40 mouse cellular contexts compared by ENCODE assay signal in genomic region chr6:90321811-90322210, GRCm38 (mm10). TPM values are rescaled to one million over a fixed set of nuclear protein-coding genes. Genes with fewer than 3 reads are reported as not detected.
DNase-seq lines count a peak whose midpoint lies in the region; ATAC-seq and TF ChIP-seq lines count a peak whose summit lies in the region.
"Had no signal": no experiment of that assay in that cellular context is flagged by ENCODE, and none has a peak within 500 bp of the region (broad histone marks: within the 10 kb centered on the region; RNA-seq: fewer than 3 reads in every experiment).

No protein-coding gene starts in this region.

- peak overlapping the region; percentile 36 for H3K9ac ChIP-seq in liver, adult 2 months (ENCODE audit: low read depth, low read length)
- no peak overlapping the region for H3K9ac ChIP-seq in liver, embryonic 13.5 days
- H3K9ac ChIP-seq: embryonic facial prominence, embryonic 15.5 days; heart, embryonic 12.5 days; hindbrain, embryonic 14.5 days; liver, embryonic 14.5 days; midbrain, embryonic 12.5 days; neural tube, embryonic 13.5 days; stomach, embryonic 15.5 days had no signal

- ATAC-seq in liver, embryonic 13.5 days (ENCODE audit: low read depth), result no peak
- ATAC-seq: CD4-positive, CD25-positive, alpha-beta regulatory T cell, adult 4 months; forebrain, embryonic 14.5 days; inflammation-experienced regulatory T-cells, adult 6 months had no signal

- H3K27me3 ChIP-seq in liver, adult 2 months (ENCODE audit: control insufficient read depth, insufficient read depth, low read length), result no peaks in the 10 kb centered on the region
- 0 out of 2 replicates have a peak, but pooled peaks cover 6% of the 10 kb centered on the region for H3K27me3 ChIP-seq in liver, embryonic 13.5 days
- no peaks in the 10 kb centered on the region for H3K27me3 ChIP-seq in myocyte (ENCODE audit: control insufficient read depth, insufficient read depth, insufficient read length)
- H3K27me3 ChIP-seq: stomach, embryonic 15.5 days had no signal

- H3K4me2 ChIP-seq in liver, embryonic 13.5 days, result no peak overlapping the region
- H3K4me2 ChIP-seq in myocyte (ENCODE audit: low read depth), result peak overlapping the region; percentile 52
- H3K4me2 ChIP-seq: embryonic facial prominence, embryonic 15.5 days; heart, embryonic 12.5 days; hindbrain, embryonic 14.5 days; midbrain, embryonic 12.5 days; neural tube, embryonic 13.5 days; stomach, embryonic 15.5 days had no signal

- peaks cover 44% of the 10 kb centered on the region for H3K4me1 ChIP-seq in liver, adult 2 months (ENCODE audit: control insufficient read depth, insufficient read depth, low read length)
- peaks cover 32% of the 10 kb centered on the region for H3K4me1 ChIP-seq in liver, embryonic 13.5 days (replicated peaks)

- peaks cover 3% of the 10 kb centered on the region for H3K36me3 ChIP-seq in liver, adult 2 months (ENCODE audit: control insufficient read depth, insufficient read depth, low read length)
- H3K36me3 ChIP-seq in liver, embryonic 13.5 days, result no peaks in the 10 kb centered on the region
- H3K36me3 ChIP-seq in myocyte (ENCODE audit: control insufficient read depth, insufficient read depth), result no peaks in the 10 kb centered on the region
- H3K36me3 ChIP-seq: embryonic facial prominence, embryonic 10.5 days; embryonic facial prominence, embryonic 15.5 days; heart, embryonic 12.5 days; midbrain, embryonic 12.5 days; neural tube, embryonic 13.5 days; stomach, embryonic 15.5 days had no signal

- 17% methylated on average over 4 of the region's 4 CpGs for WGBS in liver, adult 2 months
- WGBS in liver, embryonic 13.5 days (ENCODE audit: insufficient replicate concordance), result 33% methylated on average over 4 of the region's 4 CpGs

- peak overlapping the region; percentile 97 for H3K27ac ChIP-seq in liver, adult 2 months (replicated peaks; ENCODE audit: insufficient read depth, low read depth, low read length)
- peak overlapping the region; percentile 72 for H3K27ac ChIP-seq in liver, embryonic 13.5 days
- H3K27ac ChIP-seq: embryonic facial prominence, embryonic 10.5 days; embryonic facial prominence, embryonic 15.5 days; hindbrain, embryonic 14.5 days; liver, embryonic 14.5 days; midbrain, embryonic 12.5 days; neural tube, embryonic 13.5 days; stomach, embryonic 15.5 days had no signal

- no peak for TF ChIP-seq POLR2A in liver, adult 2 months (IDR thresholded peaks at IDR 0.05; ENCODE audit: extremely low read depth, insufficient read depth, low read length)
- TF ChIP-seq POLR2A in myocyte (IDR thresholded peaks at IDR 0.05; ENCODE audit: insufficient read length, low read depth), result no peak

- no peak for TF ChIP-seq CTCF in liver, adult 2 months (IDR thresholded peaks at IDR 0.05; ENCODE audit: low read depth, low read length)

- no peak overlapping the region for H3ac ChIP-seq in myocyte (ENCODE audit: control insufficient read depth, insufficient read length)

- peaks cover 30% of the 10 kb centered on the region for H3K79me2 ChIP-seq in liver, adult 2 months (ENCODE audit: control insufficient read depth, insufficient read depth, low read length)
- no peaks in the 10 kb centered on the region for H3K79me2 ChIP-seq in myocyte (ENCODE audit: control insufficient read depth, insufficient read depth)

- no peak overlapping the region for H3K4me3 ChIP-seq in liver, adult 2 months (ENCODE audit: insufficient read depth, low read depth, low read length)
- no peak overlapping the region for H3K4me3 ChIP-seq in liver, embryonic 13.5 days (replicated peaks)
- no peak overlapping the region for H3K4me3 ChIP-seq in myocyte
- H3K4me3 ChIP-seq: embryonic facial prominence, embryonic 10.5 days; embryonic facial prominence, embryonic 15.5 days; heart, embryonic 12.5 days; megakaryocyte, embryonic 14.5 days; midbrain, embryonic 12.5 days; neural tube, embryonic 13.5 days; stomach, embryonic 15.5 days had no signal

- no peaks in the 10 kb centered on the region for H3K9me3 ChIP-seq in liver, embryonic 13.5 days (replicated peaks)
- H3K9me3 ChIP-seq: embryonic facial prominence, embryonic 10.5 days; embryonic facial prominence, embryonic 15.5 days; heart, embryonic 12.5 days; megakaryocyte, embryonic 14.5 days; midbrain, embryonic 12.5 days; neural tube, embryonic 13.5 days; stomach, embryonic 15.5 days had no signal

- DNase-seq in liver, adult 2 months (ENCODE audit: extremely low read depth, low read depth, low spot score), result no peak
- no peak for DNase-seq in liver
- DNase-seq in NIH3T3 (ENCODE audit: low read depth), result peak; percentile 51
- DNase-seq in liver, embryonic 13.5 days, result no peak
- no peak for DNase-seq in yolk sac, embryonic 10.5 days (ENCODE audit: low spot score)
- no peak for DNase-seq in heart, adult 18-20 months
- DNase-seq: adrenal gland, postnatal 14 days; cerebellum, adult 11-12 months; cerebellum, adult 9-11 months; gastrocnemius, postnatal 14 days; kidney, adult 11 months; kidney, postnatal 14 days; lung, postnatal 36 days; right cerebral cortex, postnatal 25 days; thymus, adult 18-20 months; thymus, postnatal 36 days had no signal

TF ChIP-seq in myocyte, 11 proteins besides CTCF, POLR2A, EP300 and RAD21:
- TF ChIP-seq MYOD1 (IDR thresholded peaks at IDR 0.05; ENCODE audit: control insufficient read depth in 1 of 3, insufficient read length in 2 of 3, low read depth in 2 of 3) (no peak), REST (IDR thresholded peaks at IDR 0.05; ENCODE audit: insufficient read depth, insufficient read length) (no peak), MAX (IDR thresholded peaks at IDR 0.05; ENCODE audit: low read depth) (no peak), TCF12 (IDR thresholded peaks at IDR 0.05; ENCODE audit: insufficient read depth, poor library complexity, severe bottlenecking) (no peak), TCF3 (IDR thresholded peaks at IDR 0.05; ENCODE audit: insufficient read length, low read depth) (no peak), E2F4 (IDR thresholded peaks at IDR 0.05; ENCODE audit: insufficient read depth) (no peak), MYOG (IDR thresholded peaks at IDR 0.05; ENCODE audit: control insufficient read depth in 1 of 3, insufficient read depth in 1 of 3, insufficient read length in 2 of 3, low read depth in 2 of 3) (no peak), USF1 (IDR thresholded peaks at IDR 0.05; ENCODE audit: low read depth) (no peak), SRF (IDR thresholded peaks at IDR 0.05; ENCODE audit: control insufficient read depth, insufficient read length, low read depth) (no peak), CEBPB (IDR thresholded peaks at IDR 0.05; ENCODE audit: insufficient read depth, poor library complexity, severe bottlenecking) (no peak), POLR2AphosphoS2 (IDR thresholded peaks at IDR 0.05; ENCODE audit: insufficient read length, low read depth) (no peak)

RNA-seq across cellular contexts. Expression of gene Chst13, which starts 3.2 kb away (rescaled TPM):
- 9.3 and 11.9 TPM in 2 replicates for total RNA-seq in liver, adult 2 months (2014; rRNA removed)
- polyA plus RNA-seq in liver, adult 2 months (2012; rRNA removed), result 26.8 and 42.7 TPM in 2 replicates
- 16.9 and 17.2 TPM in 2 replicates for polyA plus RNA-seq in liver, embryonic 13.5 days (2015; fragmentation: Nextera tagmentation; extraction: Ambion mirVana)
- polyA plus RNA-seq in myocyte (2012; fragmentation: generic; extraction: Trizol), result 3.9 TPM
- total RNA-seq in heart, adult 18-20 months (2021), result not detected
- total RNA-seq: hematopoietic stem cell, adult 5-6 weeks; left cerebral cortex, adult 18-20 months; left cerebral cortex, postnatal 14 days; midbrain, postnatal 0 days had no signal
- polyA plus RNA-seq: CD4-positive, CD25-positive, alpha-beta regulatory T cell, adult 4 months; forebrain, embryonic 14.5 days; heart, postnatal 0 days; hindbrain, embryonic 14.5 days; inflammation-experienced regulatory T-cells, adult 6 months; limb, embryonic 11.5 days; midbrain, embryonic 12.5 days had no signal

RNA-seq across cellular contexts. Expression of gene Uroc1, which starts 11.3 kb away (rescaled TPM):
- 239 and 296 TPM in 2 replicates for total RNA-seq in liver, adult 2 months (2014; rRNA removed)
- polyA plus RNA-seq in liver, adult 2 months (2012; rRNA removed), result 399 and 420 TPM in 2 replicates
- polyA plus RNA-seq in liver, embryonic 13.5 days (2015; fragmentation: Nextera tagmentation; extraction: Ambion mirVana), result 6.3 and 7.9 TPM in 2 replicates
- not detected for polyA plus RNA-seq in myocyte (2012; fragmentation: generic; extraction: Trizol)
- total RNA-seq in heart, adult 18-20 months (2021), result not detected
- total RNA-seq: gastrocnemius, postnatal 14 days; granulocyte monocyte progenitor cell, adult 5-6 weeks; hematopoietic stem cell, adult 5-6 weeks; left cerebral cortex, adult 18-20 months; left cerebral cortex, postnatal 14 days; midbrain, postnatal 0 days had no signal
- polyA plus RNA-seq: CD4-positive, CD25-positive, alpha-beta regulatory T cell, adult 4 months; forebrain, embryonic 14.5 days; heart, embryonic 12.5 days; heart, postnatal 0 days; hindbrain, embryonic 14.5 days; inflammation-experienced regulatory T-cells, adult 6 months; midbrain, embryonic 12.5 days; midbrain, postnatal 0 days; neural tube, embryonic 13.5 days had no signal

RNA-seq across cellular contexts. Expression of gene BC048671, which starts 20.8 kb away (rescaled TPM):
- total RNA-seq in liver, adult 2 months (2014; rRNA removed), result not detected in 2 replicates
- not detected in 2 replicates for polyA plus RNA-seq in liver, adult 2 months (2012; rRNA removed)
- polyA plus RNA-seq in liver, embryonic 13.5 days (2015; fragmentation: Nextera tagmentation; extraction: Ambion mirVana), result not detected in 2 replicates
- not detected for polyA plus RNA-seq in myocyte (2012; fragmentation: generic; extraction: Trizol)
- not detected for total RNA-seq in heart, adult 18-20 months (2021)
- total RNA-seq: adrenal gland, postnatal 14 days; gastrocnemius, postnatal 14 days; granulocyte monocyte progenitor cell, adult 5-6 weeks; hematopoietic stem cell, adult 5-6 weeks; layer of hippocampus, postnatal 10 days; left cerebral cortex, adult 18-20 months; left cerebral cortex, postnatal 14 days; midbrain, postnatal 0 days had no signal
- polyA plus RNA-seq: CD4-positive, CD25-positive, alpha-beta regulatory T cell, adult 4 months; cortical plate, adult 2 months; embryonic facial prominence, embryonic 10.5 days; embryonic facial prominence, embryonic 15.5 days; forebrain, embryonic 14.5 days; heart, embryonic 12.5 days; heart, postnatal 0 days; hindbrain, embryonic 14.5 days; inflammation-experienced regulatory T-cells, adult 6 months; kidney, embryonic 14.5 days; limb, embryonic 11.5 days; liver, embryonic 14.5 days; lung, embryonic 16.5 days; midbrain, embryonic 12.5 days; midbrain, postnatal 0 days; neural tube, embryonic 13.5 days; stomach, embryonic 15.5 days had no signal

RNA-seq across cellular contexts. Expression of gene Zxdc, which starts 47.5 kb away (rescaled TPM):
- total RNA-seq in liver, adult 2 months (2014; rRNA removed), result 9.8 and 13.3 TPM in 2 replicates
- polyA plus RNA-seq in liver, adult 2 months (2012; rRNA removed), result 9.1 and 10.1 TPM in 2 replicates
- polyA plus RNA-seq in liver, embryonic 13.5 days (2015; fragmentation: Nextera tagmentation; extraction: Ambion mirVana), result 2.6 and 2.7 TPM in 2 replicates
- polyA plus RNA-seq in myocyte (2012; fragmentation: generic; extraction: Trizol), result 7.6 TPM
- 10 to 100 TPM; 14.0 to 14.3 TPM for total RNA-seq in heart, adult 18-20 months (2021)

Comparison
In these comparisons a context has a peak if more than half of its experiments do, and no peak if none do; other contexts are left out.
1. RNA of gene Uroc1, which starts 11.3 kb away (polyA plus RNA-seq): 399 to 420 TPM in liver, adult 2 months; 6.3 to 7.9 TPM in liver, embryonic 13.5 days and not detected in myocyte (single experiment); every median in the first group is over 10 times any median in the second.